Mouse (Mus musculus): Measurements from ENCODE around the gene Olfr715. TPM values are rescaled to one million over a fixed set of nuclear protein-coding genes. Genes with fewer than 3 reads are reported as not detected.
"Not testable (repeated sequence)": the region's sequence is repeated elsewhere in the genome, so short reads cannot be mapped to it uniquely, and the experiment has no call there.

The Olfr715 gene
- not detected in 2 replicates for total RNA-seq (2015)
- not detected in 2 replicates for total RNA-seq (2017)

GRCm38 (mm10) chr7:107130983-107131382, at the start of gene Olfr715:
Olfr715 (minus strand) TSS chr7:107131083.
- not testable (repeated sequence) for ATAC-seq (ENCODE audit: poor library complexity, severe bottlenecking)

GRCm38 (mm10) chr7:107180406-107180805, 49.5 kb upstream of the Olfr715 start:
- no peak for ATAC-seq (ENCODE audit: poor library complexity, severe bottlenecking)

GRCm38 (mm10) chr7:107166690-107167089, 35.8 kb upstream of the Olfr715 start, which contains the start of gene Nlrp14:
Nlrp14 (plus strand) TSS chr7:107166990.
- no peak for ATAC-seq (ENCODE audit: poor library complexity, severe bottlenecking)

GRCm38 (mm10) chr7:107138027-107138426, 7.1 kb upstream of the Olfr715 start, which contains the start of gene Olfr716:
Olfr716 (plus strand) TSS chr7:107138327.
- ATAC-seq (ENCODE audit: poor library complexity, severe bottlenecking), result not testable (repeated sequence)

- ATAC-seq (ENCODE audit: poor library complexity, severe bottlenecking), result not testable (repeated sequence)
These were observed 20.6 kb downstream of the Olfr715 start, which contains the start of gene Olfr715b for GRCm38 (mm10) chr7:107110269-107110668. Olfr715b (minus strand) TSS chr7:107110369.

GRCm38 (mm10) chr7:107092920-107093319, 38.0 kb downstream of the Olfr715 start, which contains the start of gene Olfr17:
Olfr17 (plus strand) TSS chr7:107093220.
- ATAC-seq (ENCODE audit: poor library complexity, severe bottlenecking), result no peak

Other genes with a start within 250 kb of the Olfr715 start
- not detected in 2 replicates for gene Olfr706, start 242.9 kb downstream of the Olfr715 start, total RNA-seq (2015)
- gene Olfr706, start 242.9 kb downstream of the Olfr715 start, total RNA-seq (2017), result not detected in 2 replicates
- not detected in 2 replicates for gene Olfr707, start 229.8 kb downstream of the Olfr715 start, total RNA-seq (2015)
- not detected in 2 replicates for gene Olfr707, start 229.8 kb downstream of the Olfr715 start, total RNA-seq (2017)
- not detected in 2 replicates for gene Olfr1532-ps1, start 223.1 kb downstream of the Olfr715 start, total RNA-seq (2015)
- not detected in 2 replicates for gene Olfr1532-ps1, start 223.1 kb downstream of the Olfr715 start, total RNA-seq (2017)
- gene Olfr709-ps1, start 198.9 kb downstream of the Olfr715 start, total RNA-seq (2015), result not detected in 2 replicates
- gene Olfr709-ps1, start 198.9 kb downstream of the Olfr715 start, total RNA-seq (2017), result not detected in 2 replicates
- gene Olfr710, start 182.8 kb downstream of the Olfr715 start, total RNA-seq (2015), result not detected in 2 replicates
- gene Olfr710, start 182.8 kb downstream of the Olfr715 start, total RNA-seq (2017), result not detected in 2 replicates
- gene Olfr6, start 167.1 kb downstream of the Olfr715 start, total RNA-seq (2015), result not detected in 2 replicates
- not detected in 2 replicates for gene Olfr6, start 167.1 kb downstream of the Olfr715 start, total RNA-seq (2017)
- gene Olfr711, start 155.6 kb downstream of the Olfr715 start, total RNA-seq (2015), result not detected in 2 replicates
- gene Olfr711, start 155.6 kb downstream of the Olfr715 start, total RNA-seq (2017), result not detected in 2 replicates
- not detected in 2 replicates for gene Olfr2, start 125.0 kb downstream of the Olfr715 start, total RNA-seq (2015)
- under 0.01 TPM in 1 of 2 replicates, not detected in the other for gene Olfr2, start 125.0 kb downstream of the Olfr715 start, total RNA-seq (2017)
- not detected in 2 replicates for gene Olfr713, start 99.9 kb downstream of the Olfr715 start, total RNA-seq (2015)
- gene Olfr713, start 99.9 kb downstream of the Olfr715 start, total RNA-seq (2017), result not detected in 2 replicates
- gene Olfr714, start 60.1 kb downstream of the Olfr715 start, total RNA-seq (2015), result not detected in 2 replicates
- not detected in 2 replicates for gene Olfr714, start 60.1 kb downstream of the Olfr715 start, total RNA-seq (2017)
- gene Olfr17, start 37.9 kb downstream of the Olfr715 start, total RNA-seq (2015), result not detected in 2 replicates
- gene Olfr17, start 37.9 kb downstream of the Olfr715 start, total RNA-seq (2017), result not detected in 2 replicates
- not detected in 2 replicates for gene Olfr715b, start 20.7 kb downstream of the Olfr715 start, total RNA-seq (2015)
- not detected in 2 replicates for gene Olfr715b, start 20.7 kb downstream of the Olfr715 start, total RNA-seq (2017)
- not detected in 2 replicates for gene Olfr716, start 7.2 kb upstream of the Olfr715 start, total RNA-seq (2015)
- 0.07 TPM in 1 of 2 replicates, not detected in the other for gene Olfr716, start 7.2 kb upstream of the Olfr715 start, total RNA-seq (2017)
- not detected in 2 replicates for gene Nlrp14, start 35.9 kb upstream of the Olfr715 start, total RNA-seq (2015)
- gene Nlrp14, start 35.9 kb upstream of the Olfr715 start, total RNA-seq (2017), result not detected in 2 replicates
- not detected in 2 replicates for gene Rbmxl2, start 78.4 kb upstream of the Olfr715 start, total RNA-seq (2015)
- not detected in 2 replicates for gene Rbmxl2, start 78.4 kb upstream of the Olfr715 start, total RNA-seq (2017)
- gene Syt9, start 239.6 kb upstream of the Olfr715 start, total RNA-seq (2015), result not detected in 2 replicates
- not detected in 2 replicates for gene Syt9, start 239.6 kb upstream of the Olfr715 start, total RNA-seq (2017)